Mouse (Mus musculus) small intestine, adult 2 months (tissue): ENCODE measurements around the gene E4f1.

Experiments
- CTCF ChIP-seq: fragments of 200-500 bp; IDR thresholded peaks from 2 replicates; pipeline ENCODE4 v1.5.1; 2012; ENCODE audit warnings: low read depth, mild to moderate bottlenecking, control low read depth, inconsistent platforms, low read length, moderate library complexity, mixed read lengths; ENCODE audit not compliant: insufficient replicate concordance, insufficient read length; ENCODE audit errors: extremely low read depth
- POLR2A ChIP-seq: fragments of 200-500 bp; IDR thresholded peaks from 2 replicates; pipeline ENCODE4 v1.6.1; 2012; ENCODE audit warnings: low read depth, mild to moderate bottlenecking, control low read depth, inconsistent platforms, low read length, moderate library complexity

GRCm38 (mm10) chr17:24423114-24423513 is 47.0 kb downstream of the E4f1 start:
- TF ChIP-seq POLR2A (no peak), CTCF (no peak)
